Mouse (Mus musculus): Measurements from ENCODE around the gene Cited2. TPM values are rescaled to one million over a fixed set of nuclear protein-coding genes. Genes with fewer than 3 reads are reported as not detected.

Cited2 gene
- polyA plus RNA-seq, 1 experiment from 2014 or later, result 16.9 TPM

GRCm38 (mm10) chr10:17725037-17725584, 2.1 kb downstream of the Cited2 start:
- peak overlapping the region; percentile 99 for H3K4me2 ChIP-seq
- H3K36me3 ChIP-seq, result peaks cover 9% of the 10 kb centered on the region; the same call in 1 of the 2 replicates
- H3K27ac ChIP-seq, result no peak overlapping the region
- DNase-seq (no peak), ATAC-seq (ENCODE audit: low read depth) (no peak)
- H3K4me3 ChIP-seq (replicated peaks), result peak overlapping the region; percentile 90
- peaks cover 65% of the 10 kb centered on the region for H3K4me1 ChIP-seq (replicated peaks)
- WGBS (ENCODE audit: insufficient replicate concordance), result 30% methylated on average over 8 of the region's 8 CpGs
- H3K9me3 ChIP-seq (replicated peaks), result no peaks in the 10 kb centered on the region
- H3K27me3 ChIP-seq, result no peaks in the 10 kb centered on the region
- H3K9ac ChIP-seq, result peak overlapping the region; percentile 92

- ATAC-seq (ENCODE audit: low read depth) (no peak), DNase-seq (no peak)
- no peaks in the 10 kb centered on the region for H3K9me3 ChIP-seq (replicated peaks)
- H3K36me3 ChIP-seq, result peaks cover 9% of the 10 kb centered on the region; the same call in 1 of the 2 replicates
- no peak overlapping the region for H3K9ac ChIP-seq
- H3K4me3 ChIP-seq (replicated peaks), result 0 out of 2 replicates have a peak overlapping the region, but pooled peaks have one; percentile 4
- H3K27me3 ChIP-seq, result no peaks in the 10 kb centered on the region
- no peak overlapping the region for H3K27ac ChIP-seq
- peaks cover 58% of the 10 kb centered on the region for H3K4me1 ChIP-seq (replicated peaks)
- peak overlapping the region; percentile 53 for H3K4me2 ChIP-seq
- 67% methylated on average over 7 of the region's 7 CpGs for WGBS (ENCODE audit: insufficient replicate concordance)
Observed at GRCm38 (mm10) chr10:17725644-17726372, 2.8 kb downstream of the Cited2 start.

GRCm38 (mm10) chr10:17726373-17726720, 3.3 kb downstream of the Cited2 start:
- ATAC-seq (ENCODE audit: low read depth), result no peak
- H3K36me3 ChIP-seq, result peaks cover 9% of the 10 kb centered on the region; the same call in 1 of the 2 replicates
- H3K27ac ChIP-seq, result 0 out of 2 replicates have a peak overlapping the region, but pooled peaks have one; percentile 9
- no peak for DNase-seq
- peak overlapping the region; percentile 53 for H3K4me2 ChIP-seq
- H3K27me3 ChIP-seq, result no peaks in the 10 kb centered on the region
- H3K9me3 ChIP-seq (replicated peaks), result no peaks in the 10 kb centered on the region
- 0 out of 2 replicates have a peak overlapping the region, but pooled peaks have one; percentile 4 for H3K4me3 ChIP-seq (replicated peaks)
- WGBS (ENCODE audit: insufficient replicate concordance), result 79% methylated on average over 2 of the region's 2 CpGs
- peaks cover 53% of the 10 kb centered on the region for H3K4me1 ChIP-seq (replicated peaks)
- no peak overlapping the region for H3K9ac ChIP-seq

GRCm38 (mm10) chr10:17727161-17727925, 4.3 kb downstream of the Cited2 start:
- no peaks in the 10 kb centered on the region for H3K9me3 ChIP-seq (replicated peaks)
- H3K36me3 ChIP-seq, result peaks cover 9% of the 10 kb centered on the region; the same call in 1 of the 2 replicates
- 15% methylated on average over 15 of the region's 15 CpGs for WGBS (ENCODE audit: insufficient replicate concordance)
- H3K9ac ChIP-seq, result peak overlapping the region; percentile 29; the same call in 1 of the 2 replicates
- peaks cover 46% of the 10 kb centered on the region for H3K4me1 ChIP-seq (replicated peaks)
- H3K4me3 ChIP-seq (replicated peaks), result 0 out of 2 replicates have a peak overlapping the region, but pooled peaks have one; percentile 1
- H3K27ac ChIP-seq, result peak overlapping the region; percentile 50
- ATAC-seq (ENCODE audit: low read depth) (no peak), DNase-seq (peak; percentile 48)
- no peaks in the 10 kb centered on the region for H3K27me3 ChIP-seq
- peak overlapping the region; percentile 53 for H3K4me2 ChIP-seq

DNA sequence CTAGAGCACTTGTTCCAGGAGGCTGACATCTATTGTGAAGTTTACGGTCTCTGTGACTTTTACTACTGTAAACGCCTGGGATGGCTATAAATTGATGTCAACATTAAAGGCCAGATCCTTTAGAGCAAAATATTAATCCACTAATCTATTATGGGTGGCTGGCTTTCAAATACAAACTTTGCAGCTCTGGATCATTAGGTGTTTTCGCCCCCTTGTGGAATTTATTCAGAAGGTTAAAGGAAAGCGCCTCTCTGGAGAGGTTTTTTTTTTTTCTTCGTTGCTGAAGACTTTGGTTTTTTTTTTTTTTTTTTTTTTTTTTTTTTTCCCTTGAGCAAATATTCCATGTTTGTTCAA, 4.9 kb downstream of the Cited2 start:
- Histone ChIP-seq H3K36me3 (peaks cover 9% of the 10 kb centered on the region; the same call in 1 of the 2 replicates), H3K27me3 (no peaks in the 10 kb centered on the region), H3K27ac (peak overlapping the region; percentile 50), H3K9me3 (replicated peaks) (no peaks in the 10 kb centered on the region), H3K9ac (peak overlapping the region; percentile 29; the same call in 1 of the 2 replicates), H3K4me2 (peak overlapping the region; percentile 53), H3K4me1 (replicated peaks) (peaks cover 46% of the 10 kb centered on the region), H3K4me3 (replicated peaks) (0 out of 2 replicates have a peak overlapping the region, but pooled peaks have one; percentile 1)
- DNase-seq, result no peak
- no peak for ATAC-seq (ENCODE audit: low read depth)
- 4% methylated on average over 5 of the region's 5 CpGs for WGBS (ENCODE audit: insufficient replicate concordance)

DNA sequence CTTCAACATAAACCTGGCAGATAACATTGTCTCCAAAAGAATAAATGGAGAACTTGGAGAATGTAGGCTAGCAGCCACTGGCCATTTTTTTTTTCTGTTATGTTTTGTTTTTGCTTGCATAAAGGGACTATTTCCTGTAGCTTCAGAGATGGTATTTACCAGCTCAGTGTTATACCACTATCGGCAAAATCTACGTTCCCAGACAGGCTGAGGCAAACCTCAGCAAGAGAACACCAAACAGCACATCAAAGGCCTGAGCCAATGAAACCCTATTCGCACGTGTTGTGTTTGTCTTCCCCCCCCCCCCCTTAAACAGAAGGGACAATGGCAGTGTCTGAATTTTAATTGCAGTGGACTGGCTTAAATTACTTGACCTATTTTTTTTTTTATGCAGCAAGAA, 5.7 kb downstream of the Cited2 start:
- ATAC-seq (ENCODE audit: low read depth) (no peak), DNase-seq (no peak)
- Histone ChIP-seq H3K4me3 (replicated peaks) (no peak overlapping the region), H3K4me1 (replicated peaks) (peaks cover 46% of the 10 kb centered on the region), H3K36me3 (peaks cover 9% of the 10 kb centered on the region; the same call in 1 of the 2 replicates), H3K9me3 (replicated peaks) (no peaks in the 10 kb centered on the region), H3K27ac (no peak overlapping the region), H3K27me3 (no peaks in the 10 kb centered on the region), H3K4me2 (no peak overlapping the region), H3K9ac (no peak overlapping the region)
- 29% methylated on average over 4 of the region's 4 CpGs for WGBS (ENCODE audit: insufficient replicate concordance)

GRCm38 (mm10) chr10:17729476-17729875, 6.5 kb downstream of the Cited2 start:
- DNase-seq (no peak), ATAC-seq (ENCODE audit: low read depth) (no peak)
- H3K4me2 ChIP-seq, result no peak overlapping the region
- H3K4me3 ChIP-seq (replicated peaks), result no peak overlapping the region
- no peaks in the 10 kb centered on the region for H3K9me3 ChIP-seq (replicated peaks)
- 47% methylated on average over 6 of the region's 6 CpGs for WGBS (ENCODE audit: insufficient replicate concordance)
- no peaks in the 10 kb centered on the region for H3K27me3 ChIP-seq
- H3K9ac ChIP-seq, result no peak overlapping the region
- H3K4me1 ChIP-seq (replicated peaks), result peaks cover 39% of the 10 kb centered on the region
- no peak overlapping the region for H3K27ac ChIP-seq
- H3K36me3 ChIP-seq, result peaks cover 2% of the 10 kb centered on the region; the same call in 1 of the 2 replicates

DNA sequence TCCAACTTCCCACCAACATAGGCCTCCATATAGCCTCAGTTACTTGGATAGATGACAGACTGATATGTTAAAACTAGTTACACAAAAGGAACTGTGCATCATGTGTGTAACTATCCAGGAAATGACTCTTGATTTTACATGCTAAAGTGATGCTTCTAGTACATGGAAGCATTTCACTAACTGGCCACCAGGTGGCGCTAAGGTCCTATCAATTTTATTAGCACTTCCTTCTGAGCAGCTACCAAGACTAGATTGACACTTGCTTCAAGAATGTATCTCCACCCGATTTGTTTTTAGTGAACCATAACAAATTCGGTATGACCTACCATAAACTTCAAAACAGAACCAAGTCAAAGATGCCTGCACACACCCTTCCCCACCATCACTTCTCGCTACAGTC, 10.0 kb downstream of the Cited2 start:
- Histone ChIP-seq H3K4me2 (no peak overlapping the region), H3K4me3 (replicated peaks) (no peak overlapping the region), H3K36me3 (no peaks in the 10 kb centered on the region), H3K9ac (no peak overlapping the region), H3K27ac (no peak overlapping the region), H3K27me3 (no peaks in the 10 kb centered on the region), H3K9me3 (replicated peaks) (no peaks in the 10 kb centered on the region), H3K4me1 (replicated peaks) (peaks cover 7% of the 10 kb centered on the region)
- DNase-seq (peak; percentile 47), ATAC-seq (ENCODE audit: low read depth) (no peak)
- 23% methylated on average over 4 of the region's 4 CpGs for WGBS (ENCODE audit: insufficient replicate concordance)

DNA sequence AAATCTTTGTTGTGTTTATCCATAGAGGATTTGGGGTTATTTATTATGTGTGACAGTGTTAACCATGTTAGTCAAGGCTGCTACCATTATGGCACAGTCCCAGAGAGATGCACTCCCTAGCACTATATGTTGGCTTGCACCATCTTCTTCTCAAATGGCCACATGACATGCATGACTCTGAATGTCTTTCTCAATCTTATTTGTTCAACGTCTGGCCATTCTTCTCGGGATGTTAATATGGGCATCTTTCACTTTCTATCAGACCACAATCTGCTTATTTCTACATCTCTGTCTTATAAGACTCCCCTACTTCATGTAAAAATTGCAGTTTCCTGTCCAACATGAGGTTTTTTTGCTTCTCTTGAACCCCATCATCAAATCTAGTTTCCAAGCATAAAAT, 19.6 kb downstream of the Cited2 start:
- WGBS (ENCODE audit: insufficient replicate concordance), result 66% methylated on average over 2 of the region's 2 CpGs

GRCm38 (mm10) chr10:17752478-17752877, 29.5 kb downstream of the Cited2 start:
- DNase-seq (no peak), ATAC-seq (ENCODE audit: low read depth) (no peak)
- Histone ChIP-seq H3K27me3 (no peaks in the 10 kb centered on the region), H3K4me1 (replicated peaks) (no peaks in the 10 kb centered on the region), H3K4me3 (replicated peaks) (no peak overlapping the region), H3K9me3 (replicated peaks) (no peaks in the 10 kb centered on the region), H3K4me2 (no peak overlapping the region), H3K27ac (no peak overlapping the region), H3K9ac (no peak overlapping the region), H3K36me3 (no peaks in the 10 kb centered on the region)
- WGBS (ENCODE audit: insufficient replicate concordance), result 58% methylated on average over 5 of the region's 5 CpGs

More for the DNA sequence above, 19.6 kb downstream of the Cited2 start:
- no peaks in the 10 kb centered on the region for H3K9me3 ChIP-seq (replicated peaks)
- DNase-seq (no peak), ATAC-seq (ENCODE audit: low read depth) (no peak)
- H3K36me3 ChIP-seq, result no peaks in the 10 kb centered on the region
- no peaks in the 10 kb centered on the region for H3K27me3 ChIP-seq
- no peak overlapping the region for H3K4me2 ChIP-seq
- H3K9ac ChIP-seq, result no peak overlapping the region
- H3K4me1 ChIP-seq (replicated peaks), result no peaks in the 10 kb centered on the region
- H3K27ac ChIP-seq, result no peak overlapping the region
- no peak overlapping the region for H3K4me3 ChIP-seq (replicated peaks)

DNA sequence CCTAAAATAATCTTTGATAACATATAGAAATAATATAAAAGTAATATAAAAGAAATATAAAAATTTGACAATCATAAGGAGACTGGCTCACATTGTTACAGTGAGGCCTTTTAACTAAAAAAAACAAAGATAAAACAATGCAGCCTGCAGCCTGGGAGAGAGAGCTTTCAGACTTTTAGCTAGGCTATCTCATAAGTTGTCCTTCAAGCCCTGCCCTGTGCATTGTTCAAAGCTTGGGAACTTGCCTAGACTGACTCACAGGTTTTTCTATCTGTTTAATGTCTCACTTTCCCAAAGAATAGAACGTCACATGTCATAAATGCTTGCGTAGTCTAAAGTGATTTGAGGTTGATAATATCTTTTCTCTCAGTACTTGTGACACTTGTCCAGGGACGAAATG, 36.8 kb downstream of the Cited2 start:
- WGBS (ENCODE audit: insufficient replicate concordance), result 65% methylated on average over 3 of the region's 3 CpGs
- Histone ChIP-seq H3K9me3 (replicated peaks) (no peaks in the 10 kb centered on the region), H3K4me2 (no peak overlapping the region), H3K27ac (no peak overlapping the region), H3K4me1 (replicated peaks) (no peaks in the 10 kb centered on the region), H3K36me3 (no peaks in the 10 kb centered on the region), H3K9ac (no peak overlapping the region), H3K4me3 (replicated peaks) (no peak overlapping the region), H3K27me3 (no peaks in the 10 kb centered on the region)
- DNase-seq (no peak), ATAC-seq (ENCODE audit: low read depth) (no peak)

Measured in liver, embryonic 13.5 days (tissue).